Mouse (Mus musculus): Measurements from ENCODE around the gene C1ql1. TPM values are rescaled to one million over a fixed set of nuclear protein-coding genes. Genes with fewer than 3 reads are reported as not detected.

Gene C1ql1
- 0.71 and 0.74 TPM in 2 replicates for polyA plus RNA-seq (2015; fragmentation: Nextera tagmentation; extraction: Ambion mirVana)

DNA sequence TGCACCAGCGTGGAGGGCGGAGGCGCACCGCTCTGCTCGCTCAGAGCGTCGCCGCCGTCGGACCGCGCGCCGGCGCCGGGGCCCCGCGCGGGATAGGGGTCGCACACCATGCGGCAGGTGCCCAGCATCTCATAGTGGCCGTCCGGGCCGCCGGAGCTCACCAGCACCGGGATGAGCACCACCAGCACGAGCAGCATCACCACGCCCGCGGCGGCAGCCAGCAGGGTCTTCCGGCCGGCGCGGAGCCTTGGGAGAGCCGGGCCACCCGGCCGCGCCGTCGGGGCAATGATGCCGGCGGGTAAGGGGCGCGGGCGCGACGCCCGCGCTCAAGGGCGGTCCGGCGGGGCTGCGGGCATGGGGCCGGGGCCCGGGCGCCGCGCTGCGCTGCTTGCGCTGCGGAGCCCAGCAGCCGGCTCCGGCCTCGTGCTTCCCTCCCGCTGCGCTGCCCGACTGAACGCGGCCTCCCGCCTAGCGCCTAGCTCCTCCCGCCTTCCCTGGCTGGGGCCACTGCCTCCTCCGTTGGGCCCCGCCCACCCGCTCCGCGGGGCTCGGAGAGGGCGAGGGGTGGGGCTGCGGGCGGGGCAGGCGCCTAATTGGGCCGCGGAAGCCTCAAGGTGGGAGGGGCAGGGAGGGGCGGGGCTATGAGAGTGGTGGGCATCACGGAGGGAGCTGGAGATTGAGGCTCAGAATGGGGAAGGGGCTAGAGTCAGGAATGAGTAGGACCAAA, at the start of gene C1ql1:
Gene C1ql1, minus strand, starts transcription at position 424 of the 727 bp plus-strand sequence.
- Histone ChIP-seq H3K27me3 (replicated peaks) (peaks cover 100% of the 10 kb centered on the region), H3K4me2 (peak within 1 kb of the TSS; percentile 73), H3K4me3 (peak within 1 kb of the TSS; percentile 51), H3K36me3 (no peaks in the 10 kb centered on the region), H3K4me1 (peaks cover 41% of the 10 kb centered on the region), H3K27ac (replicated peaks) (no peak within 1 kb of the TSS), H3K9ac (peak within 1 kb of the TSS; percentile 67), H3K9me3 (no peaks in the 10 kb centered on the region)
- peak; percentile 78; the same call in 1 of the 2 replicates for ATAC-seq (ENCODE audit: extremely low read depth, insufficient number of reproducible peaks, low FRiP score, low TSS enrichment)
- under 1% methylated on average over 87 of the region's 87 CpGs for WGBS

DNA sequence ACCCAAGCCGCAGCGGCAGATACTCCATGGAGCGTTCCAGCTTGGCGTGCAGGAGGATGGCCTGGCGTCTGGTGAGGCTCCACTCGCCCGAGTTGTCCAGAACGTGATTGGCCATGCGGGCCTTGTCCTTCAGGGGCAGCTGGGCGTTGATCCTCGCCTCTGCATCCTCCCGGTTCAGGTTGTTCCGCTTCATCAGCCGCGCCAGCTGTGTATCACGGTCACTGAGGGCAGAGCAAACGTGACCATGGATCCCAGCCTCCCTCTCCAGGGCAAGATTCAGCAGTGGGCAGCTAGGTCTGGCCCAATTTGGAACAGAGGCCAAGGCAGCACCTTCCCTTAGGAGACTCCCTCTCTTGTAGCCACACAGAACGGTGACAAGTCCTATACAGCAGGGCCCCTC, 48.5 kb upstream of the C1ql1 start:
- Histone ChIP-seq H3K4me2 (no peak overlapping the region), H3K27ac (replicated peaks) (no peak overlapping the region), H3K36me3 (peaks cover 58% of the 10 kb centered on the region), H3K9me3 (no peaks in the 10 kb centered on the region), H3K4me1 (peaks cover 50% of the 10 kb centered on the region), H3K9ac (no peak overlapping the region), H3K4me3 (no peak overlapping the region), H3K27me3 (replicated peaks) (peaks cover 26% of the 10 kb centered on the region)
- no peak for ATAC-seq (ENCODE audit: extremely low read depth, insufficient number of reproducible peaks, low FRiP score, low TSS enrichment)
- WGBS = 89% methylated on average over 18 of the region's 18 CpGs

DNA sequence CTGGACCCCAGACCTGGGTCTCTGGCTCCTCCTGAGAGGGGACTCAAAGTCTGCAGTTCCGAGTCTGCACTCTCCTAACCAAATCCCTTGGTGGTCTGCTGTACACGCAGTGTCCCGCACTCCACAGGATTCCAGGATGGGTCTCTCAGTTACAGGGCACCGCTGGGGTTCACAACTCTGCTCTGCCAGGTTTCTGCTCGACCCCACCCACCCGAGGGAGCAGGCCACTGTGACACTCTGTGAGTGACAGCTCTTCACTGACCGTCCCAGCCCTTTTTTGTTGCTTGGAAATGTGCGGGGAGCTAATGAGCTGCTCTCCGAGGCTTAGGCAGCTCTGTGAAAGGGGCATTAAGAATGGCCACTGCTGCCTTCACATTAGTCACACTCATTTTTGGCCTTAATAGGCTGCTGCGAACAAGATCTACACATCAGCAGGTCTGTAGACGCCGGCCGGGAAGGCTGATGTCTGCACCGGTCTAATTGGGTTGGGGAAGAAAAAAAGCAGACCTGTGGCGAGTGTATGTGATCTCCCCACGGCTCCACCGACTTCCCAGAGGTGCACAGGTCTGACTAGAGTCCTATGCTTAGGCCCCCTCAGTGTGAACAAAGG, 47.0 kb upstream of the C1ql1 start:
- Histone ChIP-seq H3K27ac (replicated peaks) (no peak overlapping the region), H3K4me3 (no peak overlapping the region), H3K9me3 (no peaks in the 10 kb centered on the region), H3K9ac (no peak overlapping the region), H3K4me1 (peaks cover 42% of the 10 kb centered on the region), H3K27me3 (replicated peaks) (peaks cover 40% of the 10 kb centered on the region), H3K4me2 (no peak overlapping the region), H3K36me3 (peaks cover 47% of the 10 kb centered on the region)
- no peak for ATAC-seq (ENCODE audit: extremely low read depth, insufficient number of reproducible peaks, low FRiP score, low TSS enrichment)
- 54% methylated on average over 17 of the region's 17 CpGs for WGBS

DNA sequence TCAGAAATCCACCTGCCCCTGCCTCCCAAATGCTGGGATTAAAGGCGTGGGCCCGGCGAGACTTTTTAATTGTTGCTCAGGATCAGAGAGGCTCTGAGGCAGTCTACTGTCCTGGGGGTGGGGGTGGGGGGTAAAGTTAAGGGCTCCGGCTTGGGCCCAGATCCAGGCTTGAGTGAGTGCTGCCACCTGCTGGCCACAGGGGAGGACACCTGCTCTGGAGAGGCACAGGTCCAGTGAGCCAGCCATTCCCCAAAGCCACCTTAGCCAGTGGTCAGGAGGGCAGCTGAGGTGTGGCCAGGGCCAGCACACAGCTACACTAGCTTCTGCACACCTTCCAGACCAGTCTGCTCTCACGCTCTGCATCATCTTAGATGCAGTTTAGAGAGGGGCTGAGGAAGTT, 46.5 kb upstream of the C1ql1 start:
- WGBS = 7% methylated on average over 5 of the region's 5 CpGs
- H3K27ac ChIP-seq (replicated peaks) = no peak overlapping the region
- no peak for ATAC-seq (ENCODE audit: extremely low read depth, insufficient number of reproducible peaks, low FRiP score, low TSS enrichment)
- H3K9ac ChIP-seq = no peak overlapping the region
- no peaks in the 10 kb centered on the region for H3K9me3 ChIP-seq
- no peak overlapping the region for H3K4me2 ChIP-seq
- H3K4me1 ChIP-seq = peaks cover 36% of the 10 kb centered on the region
- peaks cover 42% of the 10 kb centered on the region for H3K36me3 ChIP-seq
- H3K4me3 ChIP-seq = no peak overlapping the region
- peaks cover 46% of the 10 kb centered on the region for H3K27me3 ChIP-seq (replicated peaks)

DNA sequence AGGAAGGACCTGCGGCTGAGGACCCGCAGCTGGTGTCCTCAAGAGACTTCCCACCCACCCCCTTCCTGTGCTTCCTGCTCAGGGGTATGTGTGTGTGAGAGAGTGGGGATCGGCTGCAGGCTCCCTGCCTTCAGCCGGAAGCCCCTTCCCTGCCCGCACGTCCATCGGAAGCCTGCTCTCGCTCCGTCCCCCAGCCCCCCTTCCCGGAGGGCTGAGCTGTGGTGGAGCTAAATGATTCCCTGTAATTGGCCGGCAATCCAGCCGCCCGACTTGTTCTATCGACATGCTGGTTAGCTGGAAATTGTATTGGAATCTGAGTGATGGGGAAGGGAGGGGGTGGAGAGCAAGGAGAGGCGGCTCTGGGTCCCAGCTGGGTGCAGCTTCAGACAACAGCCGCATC, 45.2 kb upstream of the C1ql1 start:
- Histone ChIP-seq H3K4me1 (peaks cover 27% of the 10 kb centered on the region), H3K4me2 (peak overlapping the region; percentile 65), H3K9ac (peak overlapping the region; percentile 71), H3K4me3 (peak overlapping the region; percentile 39), H3K27me3 (replicated peaks) (peaks cover 54% of the 10 kb centered on the region), H3K36me3 (peaks cover 29% of the 10 kb centered on the region), H3K27ac (replicated peaks) (no peak overlapping the region), H3K9me3 (no peaks in the 10 kb centered on the region)
- no peak for ATAC-seq (ENCODE audit: extremely low read depth, insufficient number of reproducible peaks, low FRiP score, low TSS enrichment)
- WGBS = 3% methylated on average over 16 of the region's 16 CpGs

DNA sequence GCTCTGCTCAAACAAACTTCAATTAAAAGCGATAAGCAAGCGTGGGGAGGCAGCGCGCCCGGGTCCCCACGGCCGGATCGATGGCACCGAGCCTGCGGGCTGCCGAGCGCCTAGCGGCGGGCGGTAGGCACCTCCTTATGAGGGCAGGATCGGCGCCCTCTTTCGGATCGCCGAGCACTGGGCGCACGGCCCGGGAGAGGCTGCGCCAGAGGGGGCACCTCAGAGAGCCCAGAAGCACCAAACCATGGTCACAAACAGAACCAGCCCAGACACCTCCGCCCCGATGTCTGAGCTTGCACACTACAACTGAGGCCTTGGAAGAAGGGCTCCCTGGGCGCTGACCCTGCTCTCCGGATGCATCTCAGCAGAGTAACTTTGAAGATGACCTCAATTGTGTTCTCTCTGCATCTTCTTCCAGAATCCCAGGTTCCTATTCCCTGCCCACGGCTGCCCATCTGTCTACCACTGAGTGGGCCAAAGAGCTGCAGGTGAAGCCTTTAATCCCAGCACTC, 43.7 kb upstream of the C1ql1 start:
- peaks cover 27% of the 10 kb centered on the region for H3K4me1 ChIP-seq
- H3K4me2 ChIP-seq = peak overlapping the region; percentile 97
- WGBS = 2% methylated on average over 29 of the region's 29 CpGs
- peak overlapping the region; percentile 55 for H3K4me3 ChIP-seq
- ATAC-seq (ENCODE audit: extremely low read depth, insufficient number of reproducible peaks, low FRiP score, low TSS enrichment) = no peak
- H3K27ac ChIP-seq (replicated peaks) = no peak overlapping the region
- H3K9ac ChIP-seq = peak overlapping the region; percentile 78
- no peaks in the 10 kb centered on the region for H3K9me3 ChIP-seq
- peaks cover 14% of the 10 kb centered on the region for H3K36me3 ChIP-seq
- peaks cover 57% of the 10 kb centered on the region for H3K27me3 ChIP-seq (replicated peaks)

DNA sequence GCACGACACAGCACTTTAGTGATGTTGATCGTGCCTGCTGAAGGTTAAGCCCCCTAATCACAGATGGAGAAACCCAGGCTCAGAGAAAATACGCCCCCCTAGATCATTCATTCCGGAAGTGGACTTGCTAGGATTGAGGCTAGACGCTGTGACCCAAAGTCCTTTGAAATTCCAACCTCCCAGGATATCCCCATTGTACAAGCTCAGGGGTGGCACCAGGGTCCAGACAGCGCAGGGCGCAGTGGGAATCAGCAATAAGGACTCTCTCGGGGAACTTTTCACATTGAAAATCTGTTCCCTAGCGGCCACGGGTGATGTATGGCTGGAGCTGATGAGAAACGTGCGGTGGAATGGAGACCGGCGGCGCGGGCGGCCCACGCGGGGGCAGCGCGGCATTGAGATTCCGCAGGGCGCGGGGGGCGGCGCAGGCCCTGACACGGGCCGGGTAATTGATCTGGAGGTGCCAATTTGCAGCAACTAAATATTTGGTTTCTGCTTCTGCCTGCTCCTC, 43.2 kb upstream of the C1ql1 start:
- Histone ChIP-seq H3K27ac (replicated peaks) (no peak overlapping the region), H3K9ac (peak overlapping the region; percentile 78), H3K36me3 (peaks cover 9% of the 10 kb centered on the region), H3K4me2 (peak overlapping the region; percentile 97), H3K27me3 (replicated peaks) (peaks cover 57% of the 10 kb centered on the region), H3K4me3 (peak overlapping the region; percentile 55), H3K9me3 (no peaks in the 10 kb centered on the region), H3K4me1 (peaks cover 27% of the 10 kb centered on the region)
- 11% methylated on average over 28 of the region's 28 CpGs for WGBS
- ATAC-seq (ENCODE audit: extremely low read depth, insufficient number of reproducible peaks, low FRiP score, low TSS enrichment) = no peak

DNA sequence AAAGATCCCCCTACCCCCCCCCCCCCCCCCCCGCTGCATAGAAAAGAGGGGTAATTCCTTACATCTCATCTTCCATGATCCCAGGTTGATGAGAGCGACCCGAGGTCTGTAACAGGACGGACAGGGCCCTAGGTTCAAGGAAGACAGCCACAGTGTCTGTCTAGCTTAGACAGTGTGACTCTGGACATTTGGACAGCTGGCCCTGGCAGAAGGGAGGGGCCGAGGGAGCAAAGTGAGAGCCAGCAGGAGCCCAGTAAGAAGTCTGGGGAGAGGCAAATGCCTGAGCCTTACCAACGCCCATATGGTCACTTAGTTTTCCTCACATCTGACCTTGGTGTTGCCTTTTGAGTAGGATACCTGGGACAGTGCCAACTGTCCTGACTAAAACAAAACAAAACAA, 38.7 kb upstream of the C1ql1 start:
- Histone ChIP-seq H3K36me3 (no peaks in the 10 kb centered on the region), H3K27ac (replicated peaks) (no peak overlapping the region), H3K4me2 (no peak overlapping the region), H3K9me3 (no peaks in the 10 kb centered on the region), H3K9ac (no peak overlapping the region), H3K4me3 (no peak overlapping the region), H3K27me3 (replicated peaks) (peaks cover 44% of the 10 kb centered on the region), H3K4me1 (peaks cover 8% of the 10 kb centered on the region; the same call in 1 of the 2 replicates)
- 47% methylated on average over 6 of the region's 6 CpGs for WGBS
- no peak for ATAC-seq (ENCODE audit: extremely low read depth, insufficient number of reproducible peaks, low FRiP score, low TSS enrichment)

DNA sequence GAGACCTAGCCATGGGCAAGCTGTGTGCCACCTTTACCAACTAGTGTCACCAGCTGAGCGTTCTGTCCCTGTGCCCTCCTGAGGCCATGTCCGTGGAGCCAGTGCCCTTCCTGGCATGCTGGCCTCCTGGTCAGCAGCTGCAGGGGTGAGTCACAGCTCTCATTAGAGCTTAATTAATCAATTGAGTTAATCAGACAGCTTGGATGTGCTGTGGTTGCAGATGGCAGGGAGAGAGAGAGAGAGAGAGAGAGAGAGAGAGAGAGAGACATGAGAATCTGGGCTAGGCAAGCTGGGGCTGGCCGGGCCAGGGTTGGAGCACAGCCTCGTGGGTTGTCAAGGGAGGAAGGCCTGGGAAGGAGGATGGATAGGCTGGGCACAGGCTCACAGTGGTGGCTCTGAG, 38.1 kb upstream of the C1ql1 start:
- no peak overlapping the region for H3K27ac ChIP-seq (replicated peaks)
- no peak for ATAC-seq (ENCODE audit: extremely low read depth, insufficient number of reproducible peaks, low FRiP score, low TSS enrichment)
- WGBS = 53% methylated on average over 4 of the region's 4 CpGs
- H3K27me3 ChIP-seq (replicated peaks) = peaks cover 39% of the 10 kb centered on the region
- H3K4me2 ChIP-seq = no peak overlapping the region
- H3K9ac ChIP-seq = no peak overlapping the region
- H3K4me3 ChIP-seq = no peak overlapping the region
- no peaks in the 10 kb centered on the region for H3K36me3 ChIP-seq
- no peaks in the 10 kb centered on the region for H3K9me3 ChIP-seq
- peaks cover 3% of the 10 kb centered on the region; the same call in 1 of the 2 replicates for H3K4me1 ChIP-seq

DNA sequence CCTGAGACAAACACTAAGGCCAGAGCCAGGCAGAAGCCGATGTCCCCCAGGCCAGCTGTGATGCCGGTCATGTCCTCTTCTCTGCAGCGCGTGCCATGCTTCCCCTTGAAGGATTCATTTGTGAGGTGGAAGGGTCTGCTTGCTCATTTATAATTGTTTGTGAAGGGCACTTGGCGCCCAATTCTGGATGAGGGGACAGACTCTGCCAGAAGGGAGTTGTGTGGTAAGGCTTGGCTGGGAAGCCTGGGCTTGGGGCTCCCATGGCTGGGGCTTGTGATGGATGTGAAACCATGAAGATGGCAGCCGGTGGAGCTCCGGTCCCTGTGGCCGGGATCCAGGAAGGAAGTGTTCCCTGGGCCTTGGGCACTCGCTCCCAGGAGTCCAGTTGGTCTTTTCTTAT, 37.6 kb upstream of the C1ql1 start:
- no peaks in the 10 kb centered on the region for H3K9me3 ChIP-seq
- no peak overlapping the region for H3K4me3 ChIP-seq
- no peak overlapping the region for H3K27ac ChIP-seq (replicated peaks)
- no peak overlapping the region for H3K4me2 ChIP-seq
- no peak overlapping the region for H3K9ac ChIP-seq
- no peak for ATAC-seq (ENCODE audit: extremely low read depth, insufficient number of reproducible peaks, low FRiP score, low TSS enrichment)
- no peaks in the 10 kb centered on the region for H3K36me3 ChIP-seq
- WGBS = 76% methylated on average over 9 of the region's 9 CpGs
- H3K27me3 ChIP-seq (replicated peaks) = peaks cover 34% of the 10 kb centered on the region
- no peaks in the 10 kb centered on the region for H3K4me1 ChIP-seq

DNA sequence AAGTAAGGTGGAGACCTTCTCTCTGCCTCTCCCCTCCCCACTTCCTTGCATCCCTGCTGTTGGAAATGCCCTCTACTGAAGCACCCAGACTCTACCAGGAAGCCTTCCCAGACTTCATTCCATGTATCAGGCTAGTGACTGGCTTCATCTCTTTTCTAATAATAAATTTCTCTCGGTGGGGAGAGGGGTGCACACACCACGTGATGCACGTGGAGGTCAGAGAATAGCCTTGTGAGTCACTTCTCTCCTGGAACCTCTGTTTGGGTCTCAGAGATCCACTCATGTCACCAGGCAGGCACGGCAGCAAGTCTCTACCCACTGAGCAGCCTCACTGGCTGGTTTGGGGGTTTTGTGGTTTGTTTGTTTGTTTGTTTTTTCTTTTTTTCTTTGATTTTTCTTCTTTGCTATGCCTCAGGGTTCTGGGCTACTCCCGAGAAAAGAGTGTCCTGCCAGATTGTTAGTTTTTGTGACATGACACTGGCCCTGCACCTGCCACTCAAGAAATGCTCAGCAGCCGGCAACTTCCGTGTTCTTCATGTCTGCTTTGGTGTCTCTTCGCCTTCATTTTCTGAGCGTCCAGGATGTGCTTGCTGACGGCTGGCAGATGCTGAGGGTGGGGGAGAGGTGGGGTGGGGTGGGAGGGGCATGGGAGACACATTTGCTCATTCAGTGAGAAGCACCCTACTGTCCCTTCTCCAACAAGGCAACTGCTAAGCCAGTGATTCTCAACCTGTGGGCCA, 34.8 kb upstream of the C1ql1 start:
- Histone ChIP-seq H3K4me2 (no peak overlapping the region), H3K4me1 (peaks cover 14% of the 10 kb centered on the region), H3K4me3 (no peak overlapping the region), H3K27ac (replicated peaks) (no peak overlapping the region), H3K9ac (no peak overlapping the region), H3K27me3 (replicated peaks) (peaks cover 15% of the 10 kb centered on the region), H3K36me3 (no peaks in the 10 kb centered on the region), H3K9me3 (no peaks in the 10 kb centered on the region)
- WGBS = 38% methylated on average over 10 of the region's 10 CpGs
- no peak for ATAC-seq (ENCODE audit: extremely low read depth, insufficient number of reproducible peaks, low FRiP score, low TSS enrichment)

Data from heart, embryonic 13.5 days (tissue).